Mouse (Mus musculus) megakaryocyte, embryonic 14.5 days (primary cell): ENCODE measurements at regions not wholly inside any gene's neighbourhood (a gene's known extent, or its start where the extent isn't known, plus 50 kb on each side); places are given as distances from the start of the nearest gene placed in this dataset.

Source experiments
- FLI1 ChIP-seq: IDR thresholded peaks from 2 replicates; pipeline ENCODE4 v1.6.1; 2012; ENCODE audit warnings: low read length, inconsistent platforms, mixed read lengths
- GATA1 ChIP-seq: IDR thresholded peaks from 3 replicates; pipeline ENCODE4 v1.6.1; 2012; ENCODE audit warnings: mixed read lengths, low read length, inconsistent platforms, borderline replicate concordance

DNA sequence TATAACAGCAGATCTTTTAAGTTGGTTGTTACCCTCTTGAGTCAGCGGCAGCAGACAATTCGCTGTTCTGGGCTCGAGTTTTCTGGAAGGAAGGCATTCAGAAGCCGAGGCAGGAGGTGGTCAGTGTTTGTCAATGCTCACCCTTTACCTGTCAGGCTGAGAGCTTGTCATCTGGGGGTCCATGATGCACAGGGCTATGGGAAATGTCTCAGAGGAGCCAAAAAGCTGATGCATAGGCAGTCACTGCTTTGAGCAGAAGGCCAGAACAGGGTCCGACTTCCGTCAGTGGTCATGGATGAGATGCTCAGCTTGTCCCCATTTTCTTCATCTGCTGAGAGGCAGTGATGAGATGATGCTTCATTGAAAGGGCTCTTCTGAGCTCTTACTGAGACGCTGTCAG lies 57.2 kb upstream of the Map3k1 start:
- TF ChIP-seq GATA1: no peak
- TF ChIP-seq FLI1: no peak
